Mouse (Mus musculus) myocyte (in vitro differentiated cells): ENCODE measurements around the gene Rbms1.

Experiments used
- E2F4 ChIP-seq: IDR thresholded peaks from one replicate; pipeline ENCODE4 v1.6.1; 2011; ENCODE audit warnings: mild to moderate bottlenecking, control low read depth, moderate library complexity; ENCODE audit not compliant: insufficient read depth
- MAX ChIP-seq: IDR thresholded peaks from one replicate; pipeline ENCODE4 v1.6.1; 2011; ENCODE audit warnings: low read depth, mild to moderate bottlenecking, control low read depth
- MYOD1 ChIP-seq, 3 experiments: IDR thresholded peaks; one replicate each; pipeline ENCODE4 v1.6.1; 2011; ENCODE audit warnings: control low read depth in 2 of 3, low read depth in 2 of 3, mild to moderate bottlenecking in 2 of 3, moderate library complexity in 1 of 3; ENCODE audit not compliant: insufficient read length in 2 of 3, control insufficient read depth in 1 of 3
- MYOG ChIP-seq, 3 experiments: IDR thresholded peaks; one replicate each; pipeline ENCODE4 v1.6.1; 2011; ENCODE audit warnings: control low read depth in 2 of 3, low read depth in 2 of 3, mild to moderate bottlenecking in 2 of 3; ENCODE audit not compliant: insufficient read length in 2 of 3, control insufficient read depth in 1 of 3, insufficient read depth in 1 of 3
- POLR2A ChIP-seq: IDR thresholded peaks from one replicate; pipeline ENCODE4 v1.6.1; 2011; ENCODE audit warnings: low read depth, mild to moderate bottlenecking, control low read depth, moderate library complexity; ENCODE audit not compliant: insufficient read length
- POLR2AphosphoS2 ChIP-seq: IDR thresholded peaks from one replicate; pipeline ENCODE4 v1.6.1; 2011; ENCODE audit warnings: low read depth, control low read depth; ENCODE audit not compliant: insufficient read length
- SRF ChIP-seq: IDR thresholded peaks from one replicate; pipeline ENCODE4 v1.6.1; 2011; ENCODE audit warnings: low read depth; ENCODE audit not compliant: control insufficient read depth, insufficient read length
- TCF12 ChIP-seq: IDR thresholded peaks from one replicate; pipeline ENCODE4 v1.6.1; 2011; ENCODE audit warnings: mild to moderate bottlenecking, control low read depth; ENCODE audit not compliant: poor library complexity, insufficient read depth, severe bottlenecking
- TCF3 ChIP-seq: IDR thresholded peaks from one replicate; pipeline ENCODE4 v1.6.1; 2011; ENCODE audit warnings: low read depth, control low read depth; ENCODE audit not compliant: insufficient read length
- USF1 ChIP-seq: IDR thresholded peaks from one replicate; pipeline ENCODE4 v1.6.1; 2011; ENCODE audit warnings: low read depth, mild to moderate bottlenecking, control low read depth, moderate library complexity

- TF ChIP-seq TCF12 = no peak
- no peak for TF ChIP-seq E2F4
- TF ChIP-seq MAX = no peak
- no peak for TF ChIP-seq POLR2A
- no peak for TF ChIP-seq TCF3
- no peak for TF ChIP-seq USF1
- TF ChIP-seq MYOG (IDR thresholded peaks at IDR 0.05; ENCODE audit: control insufficient read depth in 1 of 3, insufficient read depth in 1 of 3, insufficient read length in 2 of 3, low read depth in 2 of 3) = no peak
- no peak for TF ChIP-seq POLR2AphosphoS2
- no peak for TF ChIP-seq SRF
- no peak for TF ChIP-seq MYOD1 (IDR thresholded peaks at IDR 0.05; ENCODE audit: control insufficient read depth in 1 of 3, insufficient read length in 2 of 3, low read depth in 2 of 3)
These were observed 106.9 kb downstream of the Rbms1 start for GRCm38 (mm10) chr2:60856097-60856496.
